Mouse (Mus musculus): ENCODE measurements around the gene Frmd8. TPM values are rescaled to one million over a fixed set of nuclear protein-coding genes. Genes with fewer than 3 reads are reported as not detected.
A peak's percentile ranks its signal among the peaks of the same experiment; 100 is the strongest.

The Frmd8 gene
- total and polyA plus RNA-seq, 2 experiments from 2014 or later = 8.5 to 10.3 TPM

GRCm38 (mm10) chr19:5800632-5801431 lies 74.2 kb downstream of the Frmd8 start:
- peak overlapping the region; percentile 97 for H3K9ac ChIP-seq
- WGBS = under 1% methylated on average over 19 of the region's 19 CpGs
- H3K27me3 ChIP-seq (ENCODE audit: insufficient read depth, low read length) = no peaks in the 10 kb centered on the region
- no peaks in the 10 kb centered on the region for H3K9me3 ChIP-seq (ENCODE audit: low read length)
- no peak for TF ChIP-seq CTCF (IDR thresholded peaks at IDR 0.05; ENCODE audit: low read depth)
- H3K4me3 ChIP-seq (ENCODE audit: low read depth, low read length) = peak overlapping the region; percentile 86
- ATAC-seq = no peak
- H3K36me3 ChIP-seq (ENCODE audit: insufficient read depth) = peaks cover 22% of the 10 kb centered on the region
- peak; percentile 56 for DNase-seq
- H3K27ac ChIP-seq (ENCODE audit: low read depth, low read length) = peak overlapping the region; percentile 59
- H3K4me2 ChIP-seq (ENCODE audit: low read depth) = peak overlapping the region; percentile 90
- peaks cover 18% of the 10 kb centered on the region for H3K4me1 ChIP-seq (ENCODE audit: insufficient read depth)

- ATAC-seq (no peak), DNase-seq (no peak)
- peak overlapping the region; percentile 97 for H3K9ac ChIP-seq
- H3K36me3 ChIP-seq (ENCODE audit: insufficient read depth) = peaks cover 27% of the 10 kb centered on the region
- WGBS = 1% methylated on average over 2 of the region's 2 CpGs
- H3K27ac ChIP-seq (ENCODE audit: low read depth, low read length) = peak overlapping the region; percentile 59
- H3K9me3 ChIP-seq (ENCODE audit: low read length) = no peaks in the 10 kb centered on the region
- H3K4me2 ChIP-seq (ENCODE audit: low read depth) = peak overlapping the region; percentile 90
- H3K4me3 ChIP-seq (ENCODE audit: low read depth, low read length) = peak overlapping the region; percentile 86
- TF ChIP-seq CTCF (IDR thresholded peaks at IDR 0.05; ENCODE audit: low read depth) = no peak
- H3K27me3 ChIP-seq (ENCODE audit: insufficient read depth, low read length) = no peaks in the 10 kb centered on the region
- H3K4me1 ChIP-seq (ENCODE audit: insufficient read depth) = peaks cover 18% of the 10 kb centered on the region
Measured at GRCm38 (mm10) chr19:5800350-5800631, 74.8 kb downstream of the Frmd8 start.

Other genes with a start within 250 kb of the Frmd8 start
- 23.2 and 34.8 TPM in 2 replicates for gene Rela, start 237.8 kb downstream of the Frmd8 start, total RNA-seq (2014; rRNA removed)
- gene Rela, start 237.8 kb downstream of the Frmd8 start, polyA plus RNA-seq (2015; fragmentation: Nextera tagmentation; extraction: Ambion mirVana) = 26.8 and 32.3 TPM in 2 replicates
- 16.6 and 18.3 TPM in 2 replicates for gene Sipa1, start 211.6 kb downstream of the Frmd8 start, total RNA-seq (2014; rRNA removed)
- 14.6 and 19.6 TPM in 2 replicates for gene Sipa1, start 211.6 kb downstream of the Frmd8 start, polyA plus RNA-seq (2015; fragmentation: Nextera tagmentation; extraction: Ambion mirVana)
- gene Map3k11, start 186.5 kb downstream of the Frmd8 start, total RNA-seq (2014; rRNA removed) = 14.4 and 19.7 TPM in 2 replicates
- 8.7 and 9.0 TPM in 2 replicates for gene Map3k11, start 186.5 kb downstream of the Frmd8 start, polyA plus RNA-seq (2015; fragmentation: Nextera tagmentation; extraction: Ambion mirVana)
- 57.4 and 67.1 TPM in 2 replicates for gene Pcnx3, start 186.4 kb downstream of the Frmd8 start, total RNA-seq (2014; rRNA removed)
- 10.2 and 17.2 TPM in 2 replicates for gene Pcnx3, start 186.4 kb downstream of the Frmd8 start, polyA plus RNA-seq (2015; fragmentation: Nextera tagmentation; extraction: Ambion mirVana)
- gene Kcnk7, start 170.9 kb downstream of the Frmd8 start, total RNA-seq (2014; rRNA removed) = not detected in 2 replicates
- 0.17 TPM in 1 of 2 replicates, not detected in the other for gene Kcnk7, start 170.9 kb downstream of the Frmd8 start, polyA plus RNA-seq (2015; fragmentation: Nextera tagmentation; extraction: Ambion mirVana)
- gene Ehbp1l1, start 149.0 kb downstream of the Frmd8 start, total RNA-seq (2014; rRNA removed) = 28.5 and 33.2 TPM in 2 replicates
- 41.3 and 53.0 TPM in 2 replicates for gene Ehbp1l1, start 149.0 kb downstream of the Frmd8 start, polyA plus RNA-seq (2015; fragmentation: Nextera tagmentation; extraction: Ambion mirVana)
- 169 and 172 TPM in 2 replicates for gene Fam89b, start 145.6 kb downstream of the Frmd8 start, total RNA-seq (2014; rRNA removed)
- 165 and 200 TPM in 2 replicates for gene Fam89b, start 145.6 kb downstream of the Frmd8 start, polyA plus RNA-seq (2015; fragmentation: Nextera tagmentation; extraction: Ambion mirVana)
- gene Ltbp3, start 134.4 kb downstream of the Frmd8 start, total RNA-seq (2014; rRNA removed) = 21.3 and 22.7 TPM in 2 replicates
- 5.9 and 12.4 TPM in 2 replicates for gene Ltbp3, start 134.4 kb downstream of the Frmd8 start, polyA plus RNA-seq (2015; fragmentation: Nextera tagmentation; extraction: Ambion mirVana)
- gene Scyl1, start 103.9 kb downstream of the Frmd8 start, total RNA-seq (2014; rRNA removed) = 79.8 and 98.1 TPM in 2 replicates
- gene Scyl1, start 103.9 kb downstream of the Frmd8 start, polyA plus RNA-seq (2015; fragmentation: Nextera tagmentation; extraction: Ambion mirVana) = 62.7 and 68.8 TPM in 2 replicates
- gene Slc25a45, start 2.5 kb upstream of the Frmd8 start, total RNA-seq (2014; rRNA removed) = 2.2 and 2.6 TPM in 2 replicates
- gene Slc25a45, start 2.5 kb upstream of the Frmd8 start, polyA plus RNA-seq (2015; fragmentation: Nextera tagmentation; extraction: Ambion mirVana) = 2.0 and 2.9 TPM in 2 replicates
- 9.9 and 14.2 TPM in 2 replicates for gene Tigd3, start 18.9 kb upstream of the Frmd8 start, total RNA-seq (2014; rRNA removed)
- gene Tigd3, start 18.9 kb upstream of the Frmd8 start, polyA plus RNA-seq (2015; fragmentation: Nextera tagmentation; extraction: Ambion mirVana) = 8.6 and 10.2 TPM in 2 replicates
- gene Dpf2, start 37.7 kb upstream of the Frmd8 start, total RNA-seq (2014; rRNA removed) = 52.8 and 64.5 TPM in 2 replicates
- 56.8 and 60.1 TPM in 2 replicates for gene Dpf2, start 37.7 kb upstream of the Frmd8 start, polyA plus RNA-seq (2015; fragmentation: Nextera tagmentation; extraction: Ambion mirVana)
- 13.3 and 18.4 TPM in 2 replicates for gene Cdc42ep2, start 49.5 kb upstream of the Frmd8 start, total RNA-seq (2014; rRNA removed)
- 13.5 and 15.6 TPM in 2 replicates for gene Cdc42ep2, start 49.5 kb upstream of the Frmd8 start, polyA plus RNA-seq (2015; fragmentation: Nextera tagmentation; extraction: Ambion mirVana)
- gene Pola2, start 88.9 kb upstream of the Frmd8 start, total RNA-seq (2014; rRNA removed) = 12.4 and 18.1 TPM in 2 replicates
- 13.7 and 15.3 TPM in 2 replicates for gene Pola2, start 88.9 kb upstream of the Frmd8 start, polyA plus RNA-seq (2015; fragmentation: Nextera tagmentation; extraction: Ambion mirVana)
- not detected in 2 replicates for gene Slc22a20, start 110.9 kb upstream of the Frmd8 start, total RNA-seq (2014; rRNA removed)
- not detected in 2 replicates for gene Slc22a20, start 110.9 kb upstream of the Frmd8 start, polyA plus RNA-seq (2015; fragmentation: Nextera tagmentation; extraction: Ambion mirVana)
- gene Capn1, start 140.6 kb upstream of the Frmd8 start, total RNA-seq (2014; rRNA removed) = 5.5 and 7.7 TPM in 2 replicates
- gene Capn1, start 140.6 kb upstream of the Frmd8 start, polyA plus RNA-seq (2015; fragmentation: Nextera tagmentation; extraction: Ambion mirVana) = 3.0 and 3.3 TPM in 2 replicates
- gene Syvn1, start 171.3 kb upstream of the Frmd8 start, total RNA-seq (2014; rRNA removed) = 15.8 and 23.7 TPM in 2 replicates
- gene Syvn1, start 171.3 kb upstream of the Frmd8 start, polyA plus RNA-seq (2015; fragmentation: Nextera tagmentation; extraction: Ambion mirVana) = 24.7 and 27.7 TPM in 2 replicates
- 47.1 and 50.8 TPM in 2 replicates for gene Mrpl49, start 182.5 kb upstream of the Frmd8 start, total RNA-seq (2014; rRNA removed)
- gene Mrpl49, start 182.5 kb upstream of the Frmd8 start, polyA plus RNA-seq (2015; fragmentation: Nextera tagmentation; extraction: Ambion mirVana) = 54.4 and 55.7 TPM in 2 replicates
- gene Fau, start 182.6 kb upstream of the Frmd8 start, total RNA-seq (2014; rRNA removed) = 1,002 and 1,178 TPM in 2 replicates
- 610 and 775 TPM in 2 replicates for gene Fau, start 182.6 kb upstream of the Frmd8 start, polyA plus RNA-seq (2015; fragmentation: Nextera tagmentation; extraction: Ambion mirVana)
- gene Znhit2, start 185.9 kb upstream of the Frmd8 start, total RNA-seq (2014; rRNA removed) = 42.5 and 50.8 TPM in 2 replicates
- gene Znhit2, start 185.9 kb upstream of the Frmd8 start, polyA plus RNA-seq (2015; fragmentation: Nextera tagmentation; extraction: Ambion mirVana) = 46.1 and 47.1 TPM in 2 replicates
- gene Tm7sf2, start 193.1 kb upstream of the Frmd8 start, total RNA-seq (2014; rRNA removed) = 70.6 and 79.6 TPM in 2 replicates
- gene Tm7sf2, start 193.1 kb upstream of the Frmd8 start, polyA plus RNA-seq (2015; fragmentation: Nextera tagmentation; extraction: Ambion mirVana) = 37.1 and 43.3 TPM in 2 replicates
- 93.0 and 96.8 TPM in 2 replicates for gene Vps51, start 202.0 kb upstream of the Frmd8 start, total RNA-seq (2014; rRNA removed)
- gene Vps51, start 202.0 kb upstream of the Frmd8 start, polyA plus RNA-seq (2015; fragmentation: Nextera tagmentation; extraction: Ambion mirVana) = 78.6 and 93.7 TPM in 2 replicates
- gene Tmem262, start 204.8 kb upstream of the Frmd8 start, total RNA-seq (2014; rRNA removed) = not detected in 2 replicates
- not detected in 2 replicates for gene Tmem262, start 204.8 kb upstream of the Frmd8 start, polyA plus RNA-seq (2015; fragmentation: Nextera tagmentation; extraction: Ambion mirVana)
- 0.69 TPM in 1 of 2 replicates, not detected in the other for gene Gm28374, start 207.0 kb upstream of the Frmd8 start, total RNA-seq (2014; rRNA removed)
- 0.57 and 0.68 TPM in 2 replicates for gene Gm28374, start 207.0 kb upstream of the Frmd8 start, polyA plus RNA-seq (2015; fragmentation: Nextera tagmentation; extraction: Ambion mirVana)
- gene Zfpl1, start 209.7 kb upstream of the Frmd8 start, total RNA-seq (2014; rRNA removed) = 63.4 and 63.9 TPM in 2 replicates
- gene Zfpl1, start 209.7 kb upstream of the Frmd8 start, polyA plus RNA-seq (2015; fragmentation: Nextera tagmentation; extraction: Ambion mirVana) = 100 and 114 TPM in 2 replicates
- gene Cdca5, start 209.7 kb upstream of the Frmd8 start, total RNA-seq (2014; rRNA removed) = 2.2 and 3.0 TPM in 2 replicates
- 4.7 TPM in 2 replicates for gene Cdca5, start 209.7 kb upstream of the Frmd8 start, polyA plus RNA-seq (2015; fragmentation: Nextera tagmentation; extraction: Ambion mirVana)
- gene AC131692.1, start 219.1 kb upstream of the Frmd8 start, total RNA-seq (2014; rRNA removed) = not detected in 2 replicates
- not detected in 2 replicates for gene AC131692.1, start 219.1 kb upstream of the Frmd8 start, polyA plus RNA-seq (2015; fragmentation: Nextera tagmentation; extraction: Ambion mirVana)
- 0.14 and 0.15 TPM in 2 replicates for gene Naaladl1, start 230.5 kb upstream of the Frmd8 start, total RNA-seq (2014; rRNA removed)
- 0.39 and 0.51 TPM in 2 replicates for gene Naaladl1, start 230.5 kb upstream of the Frmd8 start, polyA plus RNA-seq (2015; fragmentation: Nextera tagmentation; extraction: Ambion mirVana)
- gene Sac3d1, start 243.4 kb upstream of the Frmd8 start, total RNA-seq (2014; rRNA removed) = 44.8 and 67.7 TPM in 2 replicates
- gene Sac3d1, start 243.4 kb upstream of the Frmd8 start, polyA plus RNA-seq (2015; fragmentation: Nextera tagmentation; extraction: Ambion mirVana) = 60.8 and 61.5 TPM in 2 replicates